Mouse (Mus musculus): ENCODE data around the gene Paqr9. TPM values are rescaled to one million over a fixed set of nuclear protein-coding genes. Genes with fewer than 3 reads are reported as not detected.

Gene Paqr9
- polyA plus RNA-seq, 1 experiment from 2014 or later, result 0.03 TPM

GRCm38 (mm10) chr9:95555233-95555740, 4.2 kb upstream of the Paqr9 start:
- Histone ChIP-seq H3K27ac (ENCODE audit: low read length) (no peak overlapping the region), H3K4me3 (ENCODE audit: low read length) (no peak overlapping the region), H3K27me3 (ENCODE audit: control insufficient read depth, insufficient read depth, low read depth, low read length) (peaks cover 44% of the 10 kb centered on the region), H3K9me3 (ENCODE audit: control insufficient read depth, low read length) (no peaks in the 10 kb centered on the region), H3K4me2 (ENCODE audit: low read depth, low read length) (no peak overlapping the region), H3K36me3 (ENCODE audit: control insufficient read depth, insufficient read depth, low read length) (no peaks in the 10 kb centered on the region), H3K9ac (ENCODE audit: low read length) (no peak overlapping the region), H3K4me1 (replicated peaks; ENCODE audit: control insufficient read depth, insufficient read depth, low read length) (peaks cover 10% of the 10 kb centered on the region; the same call in 1 of the 2 replicates)
- WGBS, result 62% methylated on average over 5 of the region's 5 CpGs
- ATAC-seq (ENCODE audit: low read depth), result no peak

GRCm38 (mm10) chr9:95556067-95556512, 3.4 kb upstream of the Paqr9 start:
- Histone ChIP-seq H3K9ac (ENCODE audit: low read length) (no peak overlapping the region), H3K36me3 (ENCODE audit: control insufficient read depth, insufficient read depth, low read length) (no peaks in the 10 kb centered on the region), H3K27ac (ENCODE audit: low read length) (no peak overlapping the region), H3K4me3 (ENCODE audit: low read length) (no peak overlapping the region), H3K9me3 (ENCODE audit: control insufficient read depth, low read length) (no peaks in the 10 kb centered on the region), H3K27me3 (ENCODE audit: control insufficient read depth, insufficient read depth, low read depth, low read length) (peaks cover 52% of the 10 kb centered on the region), H3K4me1 (replicated peaks; ENCODE audit: control insufficient read depth, insufficient read depth, low read length) (peaks cover 11% of the 10 kb centered on the region; the same call in 1 of the 2 replicates), H3K4me2 (ENCODE audit: low read depth, low read length) (no peak overlapping the region)
- ATAC-seq (ENCODE audit: low read depth), result no peak
- WGBS, result 85% methylated on average over 4 of the region's 4 CpGs

GRCm38 (mm10) chr9:95557722-95558121, 1.7 kb upstream of the Paqr9 start:
- Histone ChIP-seq H3K9me3 (ENCODE audit: control insufficient read depth, low read length) (no peaks in the 10 kb centered on the region), H3K27ac (ENCODE audit: low read length) (no peak overlapping the region), H3K27me3 (ENCODE audit: control insufficient read depth, insufficient read depth, low read depth, low read length) (peaks cover 67% of the 10 kb centered on the region), H3K4me2 (ENCODE audit: low read depth, low read length) (no peak overlapping the region), H3K9ac (ENCODE audit: low read length) (no peak overlapping the region), H3K4me3 (ENCODE audit: low read length) (no peak overlapping the region), H3K36me3 (ENCODE audit: control insufficient read depth, insufficient read depth, low read length) (no peaks in the 10 kb centered on the region), H3K4me1 (replicated peaks; ENCODE audit: control insufficient read depth, insufficient read depth, low read length) (peaks cover 11% of the 10 kb centered on the region; the same call in 1 of the 2 replicates)
- WGBS, result 54% methylated on average over 6 of the region's 6 CpGs
- ATAC-seq (ENCODE audit: low read depth), result no peak

GRCm38 (mm10) chr9:95558726-95559058, 765 bp upstream of the Paqr9 start:
- Histone ChIP-seq H3K4me3 (ENCODE audit: low read length) (peak overlapping the region; percentile 70; the same call in 1 of the 2 replicates), H3K9ac (ENCODE audit: low read length) (no peak overlapping the region), H3K27me3 (ENCODE audit: control insufficient read depth, insufficient read depth, low read depth, low read length) (peaks cover 72% of the 10 kb centered on the region), H3K4me2 (ENCODE audit: low read depth, low read length) (peak overlapping the region; percentile 97), H3K36me3 (ENCODE audit: control insufficient read depth, insufficient read depth, low read length) (no peaks in the 10 kb centered on the region), H3K9me3 (ENCODE audit: control insufficient read depth, low read length) (no peaks in the 10 kb centered on the region), H3K27ac (ENCODE audit: low read length) (no peak overlapping the region), H3K4me1 (replicated peaks; ENCODE audit: control insufficient read depth, insufficient read depth, low read length) (peaks cover 11% of the 10 kb centered on the region; the same call in 1 of the 2 replicates)
- ATAC-seq (ENCODE audit: low read depth), result no peak
- WGBS, result 8% methylated on average over 11 of the region's 11 CpGs

GRCm38 (mm10) chr9:95559936-95560735, 679 bp downstream of the Paqr9 start:
- 10% methylated on average over 74 of the region's 78 CpGs for WGBS
- peak; percentile 52 for ATAC-seq (ENCODE audit: low read depth)

GRCm38 (mm10) chr9:95564047-95564446, 4.6 kb downstream of the Paqr9 start:
- WGBS, result 36% methylated on average over 4 of the region's 4 CpGs
- H3K9me3 ChIP-seq (ENCODE audit: control insufficient read depth, low read length), result no peaks in the 10 kb centered on the region
- no peak overlapping the region for H3K9ac ChIP-seq (ENCODE audit: low read length)
- H3K4me2 ChIP-seq (ENCODE audit: low read depth, low read length), result no peak overlapping the region
- H3K4me3 ChIP-seq (ENCODE audit: low read length), result no peak overlapping the region
- peaks cover 44% of the 10 kb centered on the region for H3K27me3 ChIP-seq (ENCODE audit: control insufficient read depth, insufficient read depth, low read depth, low read length)
- no peak for ATAC-seq (ENCODE audit: low read depth)
- no peak overlapping the region for H3K27ac ChIP-seq (ENCODE audit: low read length)
- H3K4me1 ChIP-seq (replicated peaks; ENCODE audit: control insufficient read depth, insufficient read depth, low read length), result peaks cover 9% of the 10 kb centered on the region; the same call in 1 of the 2 replicates
- H3K36me3 ChIP-seq (ENCODE audit: control insufficient read depth, insufficient read depth, low read length), result no peaks in the 10 kb centered on the region

More at GRCm38 (mm10) chr9:95559936-95560735, 679 bp downstream of the Paqr9 start:
- Histone ChIP-seq H3K27me3 (ENCODE audit: control insufficient read depth, insufficient read depth, low read depth, low read length) (peaks cover 74% of the 10 kb centered on the region), H3K4me2 (ENCODE audit: low read depth, low read length) (peak overlapping the region; percentile 97), H3K9ac (ENCODE audit: low read length) (peak overlapping the region; percentile 43), H3K9me3 (ENCODE audit: control insufficient read depth, low read length) (no peaks in the 10 kb centered on the region), H3K4me3 (ENCODE audit: low read length) (peak overlapping the region; percentile 70), H3K4me1 (replicated peaks; ENCODE audit: control insufficient read depth, insufficient read depth, low read length) (peaks cover 11% of the 10 kb centered on the region; the same call in 1 of the 2 replicates), H3K27ac (ENCODE audit: low read length) (no peak overlapping the region), H3K36me3 (ENCODE audit: control insufficient read depth, insufficient read depth, low read length) (no peaks in the 10 kb centered on the region)

- Histone ChIP-seq H3K4me3 (ENCODE audit: low read length) (no peak overlapping the region), H3K36me3 (ENCODE audit: control insufficient read depth, insufficient read depth, low read length) (no peaks in the 10 kb centered on the region), H3K9me3 (ENCODE audit: control insufficient read depth, low read length) (no peaks in the 10 kb centered on the region), H3K4me1 (replicated peaks; ENCODE audit: control insufficient read depth, insufficient read depth, low read length) (no peaks in the 10 kb centered on the region), H3K4me2 (ENCODE audit: low read depth, low read length) (no peak overlapping the region), H3K9ac (ENCODE audit: low read length) (no peak overlapping the region), H3K27me3 (ENCODE audit: control insufficient read depth, insufficient read depth, low read depth, low read length) (peaks cover 21% of the 10 kb centered on the region), H3K27ac (ENCODE audit: low read length) (no peak overlapping the region)
- 83% methylated on average over 10 of the region's 10 CpGs for WGBS
- no peak for ATAC-seq (ENCODE audit: low read depth)
These were observed 6.9 kb downstream of the Paqr9 start for GRCm38 (mm10) chr9:95566394-95566793.

GRCm38 (mm10) chr9:95566931-95567330, 7.5 kb downstream of the Paqr9 start:
- Histone ChIP-seq H3K9me3 (ENCODE audit: control insufficient read depth, low read length) (no peaks in the 10 kb centered on the region), H3K9ac (ENCODE audit: low read length) (no peak overlapping the region), H3K4me2 (ENCODE audit: low read depth, low read length) (no peak overlapping the region), H3K27ac (ENCODE audit: low read length) (no peak overlapping the region), H3K4me3 (ENCODE audit: low read length) (no peak overlapping the region), H3K36me3 (ENCODE audit: control insufficient read depth, insufficient read depth, low read length) (no peaks in the 10 kb centered on the region), H3K4me1 (replicated peaks; ENCODE audit: control insufficient read depth, insufficient read depth, low read length) (no peaks in the 10 kb centered on the region), H3K27me3 (ENCODE audit: control insufficient read depth, insufficient read depth, low read depth, low read length) (peaks cover 15% of the 10 kb centered on the region)
- ATAC-seq (ENCODE audit: low read depth), result no peak
- WGBS, result 64% methylated on average over 5 of the region's 5 CpGs

- Histone ChIP-seq H3K9me3 (ENCODE audit: control insufficient read depth, low read length) (no peaks in the 10 kb centered on the region), H3K9ac (ENCODE audit: low read length) (no peak overlapping the region), H3K27ac (ENCODE audit: low read length) (no peak overlapping the region), H3K4me2 (ENCODE audit: low read depth, low read length) (no peak overlapping the region), H3K4me3 (ENCODE audit: low read length) (no peak overlapping the region), H3K4me1 (replicated peaks; ENCODE audit: control insufficient read depth, insufficient read depth, low read length) (no peaks in the 10 kb centered on the region), H3K36me3 (ENCODE audit: control insufficient read depth, insufficient read depth, low read length) (no peaks in the 10 kb centered on the region), H3K27me3 (ENCODE audit: control insufficient read depth, insufficient read depth, low read depth, low read length) (peaks cover 2% of the 10 kb centered on the region)
- 93% methylated on average over 5 of the region's 5 CpGs for WGBS
- no peak for ATAC-seq (ENCODE audit: low read depth)
These were observed 9.8 kb downstream of the Paqr9 start for GRCm38 (mm10) chr9:95569249-95569648.

Measured in lung, embryonic 16.5 days (tissue).